Mouse (Mus musculus) testis, postnatal 14 days (tissue): Measurements from ENCODE around the gene Tmem201.

Experiments used
- DNase-seq: peaks from one replicate; pipeline ENCODE4 v3.0.0; 2021; ENCODE audit warnings: low spot score

The Tmem201 gene

DNA sequence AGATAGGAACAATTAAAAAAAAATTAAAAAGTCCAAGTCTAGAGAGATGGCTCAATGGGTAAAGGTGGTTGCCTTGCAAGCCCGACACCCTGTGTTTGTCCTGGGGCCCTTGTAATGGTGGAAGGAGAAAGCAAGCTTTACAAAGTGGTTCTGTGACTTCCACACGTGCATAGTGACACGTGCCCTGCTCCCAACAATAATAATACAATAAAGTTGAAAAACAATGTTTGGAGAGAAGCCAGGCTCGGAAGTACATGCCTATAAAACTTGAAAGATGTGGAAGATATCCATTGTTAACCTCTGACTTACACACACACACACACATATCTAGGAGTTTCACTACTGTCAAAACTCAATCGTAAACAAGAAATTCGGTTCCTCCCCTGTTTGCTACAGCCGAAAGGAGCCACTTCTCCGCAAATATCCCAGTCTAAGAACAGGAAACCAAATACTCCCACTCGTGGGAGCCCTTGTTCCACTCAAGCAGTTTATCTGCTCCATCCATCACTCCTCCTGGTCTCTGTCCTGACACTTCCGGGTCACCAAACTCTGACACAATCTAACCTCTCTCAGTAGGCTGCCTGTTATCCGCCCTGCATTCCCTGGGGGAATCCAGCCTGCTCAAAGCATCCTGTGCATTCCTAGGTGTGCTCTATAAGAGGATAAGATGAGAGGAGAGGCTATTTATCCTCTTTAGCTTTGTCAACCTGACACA, 58.6 kb downstream of the Tmem201 start:
- DNase-seq, result no peak

GRCm38 (mm10) chr4:149678006-149678405, 59.8 kb downstream of the Tmem201 start:
- no peak for DNase-seq

DNA sequence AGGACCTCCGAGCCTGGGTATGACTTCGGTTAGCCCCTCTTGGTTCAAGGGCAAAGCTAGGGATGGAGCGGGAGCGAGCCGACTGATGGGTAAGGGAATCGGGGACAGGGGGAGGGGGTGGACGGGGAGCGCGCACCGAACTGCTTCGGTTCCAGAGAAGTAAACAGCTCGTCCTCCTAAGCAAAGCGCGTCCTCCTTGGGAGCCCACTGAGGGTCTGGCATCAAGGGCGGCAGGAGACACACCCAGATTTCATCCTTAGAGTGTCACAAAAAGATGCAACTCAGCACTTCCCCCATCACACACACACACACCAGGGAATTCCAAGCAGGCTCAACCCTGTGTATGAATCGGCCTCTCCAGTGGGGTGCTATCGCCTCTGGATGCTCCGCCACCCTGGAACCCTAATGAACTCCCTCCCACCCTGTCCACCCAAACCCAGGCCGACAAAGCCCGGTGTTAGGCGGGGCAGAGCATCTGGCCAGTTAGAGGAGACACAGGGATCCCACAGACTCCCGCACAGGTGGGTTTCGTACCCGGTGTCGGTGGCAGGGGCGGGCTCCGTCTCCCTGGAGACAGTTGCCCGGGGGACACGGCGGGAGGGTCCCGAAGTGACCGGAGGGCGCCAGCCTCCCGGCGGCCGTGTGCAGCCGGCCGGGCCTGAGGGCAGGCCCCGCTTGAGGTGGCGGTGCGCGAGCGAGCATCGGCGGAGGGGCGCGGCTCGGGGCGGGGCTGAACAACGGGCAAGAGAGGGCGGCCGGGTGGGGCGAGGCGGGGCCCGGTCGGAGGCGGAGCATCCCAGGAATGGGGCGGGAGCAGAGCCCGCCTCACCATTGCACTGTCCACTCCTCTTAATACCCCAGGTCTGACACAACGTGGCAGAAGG, 62.2 kb downstream of the Tmem201 start:
- peak; percentile 68 for DNase-seq

- no peak for DNase-seq
Observed at GRCm38 (mm10) chr4:149674814-149675377, 62.9 kb downstream of the Tmem201 start.

- DNase-seq, result no peak
Observed at GRCm38 (mm10) chr4:149672747-149673146, 65.1 kb downstream of the Tmem201 start.

GRCm38 (mm10) chr4:149671175-149671574, 66.7 kb downstream of the Tmem201 start:
- DNase-seq, result no peak

DNA sequence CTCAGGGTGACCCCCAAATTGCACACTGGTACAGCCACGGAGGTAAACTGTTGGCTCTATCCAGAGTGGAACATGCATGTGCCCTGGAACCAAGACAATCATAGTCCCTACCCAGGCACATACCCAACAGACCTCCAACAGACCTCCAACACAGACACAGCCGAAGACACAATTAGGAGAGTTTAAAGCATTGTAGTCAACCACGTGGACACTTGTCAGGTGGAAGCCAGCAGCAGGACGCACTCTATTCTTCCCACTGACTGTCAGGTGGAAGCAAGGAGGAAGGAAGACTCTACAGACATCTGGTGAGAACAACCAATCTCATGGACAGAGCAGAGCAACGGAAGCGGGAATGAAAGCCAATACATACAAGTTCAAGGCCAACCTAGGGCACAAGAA, 72.2 kb downstream of the Tmem201 start:
- DNase-seq, result no peak
